Mouse (Mus musculus) midbrain, postnatal 0 days (tissue): ENCODE measurements around the gene Gm4846. TPM values are rescaled to one million over a fixed set of nuclear protein-coding genes. Genes with fewer than 3 reads are reported as not detected.

Experiments used
- ATAC-seq: fragments of 200-750 bp; cut with Nextera tagmentation; 2 replicates; pipeline ENCODE4 v1.8.0; 2017; ENCODE audit warnings: moderate number of reproducible peaks, mild to moderate bottlenecking, moderate TSS enrichment, moderate library complexity; ENCODE audit not compliant: low FRiP score
- DNase-seq: peaks from one replicate; pipeline ENCODE4 v3.0.0-alpha.2; 2015; ENCODE audit warnings: low spot score
- H3K27ac ChIP-seq: fragments of 300-500 bp; sonication (generic); 2 replicates; pipeline ENCODE4 v1.5.1; 2014; ENCODE audit warnings: low read depth, mild to moderate bottlenecking, low read length, mixed read lengths
- H3K27me3 ChIP-seq: fragments of 300-500 bp; sonication (generic); 2 replicates; pipeline ENCODE4 v1.6.1; 2014; ENCODE audit warnings: low read length, control low read depth, mixed read lengths; ENCODE audit not compliant: insufficient read depth
- H3K36me3 ChIP-seq: fragments of 300-500 bp; sonication (generic); 2 replicates; pipeline ENCODE4 v1.6.1; 2014; ENCODE audit warnings: low read length, control low read depth, mixed read lengths; ENCODE audit not compliant: insufficient read depth
- H3K4me1 ChIP-seq: fragments of 300-500 bp; sonication (generic); 2 replicates; pipeline ENCODE4 v1.6.1; 2014; ENCODE audit warnings: mild to moderate bottlenecking, control low read depth, antibody characterized with exemption, low read length, mixed read lengths; ENCODE audit not compliant: insufficient read depth
- H3K4me2 ChIP-seq: fragments of 300-500 bp; sonication (generic); 2 replicates; pipeline ENCODE4 v1.6.1; 2014; ENCODE audit warnings: low read depth, mild to moderate bottlenecking, low read length, mixed read lengths; ENCODE audit not compliant: poor library complexity, severe bottlenecking
- H3K4me3 ChIP-seq: fragments of 300-500 bp; sonication (generic); 2 replicates; pipeline ENCODE4 v1.5.1; 2014; ENCODE audit warnings: low read depth, mild to moderate bottlenecking, low read length, moderate library complexity
- H3K9ac ChIP-seq: fragments of 300-500 bp; sonication (generic); replicated peaks from 2 replicates; pipeline ENCODE4 v1.6.1; 2014; ENCODE audit warnings: mild to moderate bottlenecking, low read length, moderate library complexity, mixed read lengths; ENCODE audit not compliant: poor library complexity, severe bottlenecking
- H3K9me3 ChIP-seq: fragments of 300-500 bp; sonication (generic); 2 replicates; pipeline ENCODE4 v1.6.1; 2016; ENCODE audit warnings: low read length, control low read depth
- CTCF ChIP-seq: IDR thresholded peaks from 2 replicates; pipeline ENCODE4 v1.5.1; 2016; ENCODE audit warnings: antibody characterized with exemption, mild to moderate bottlenecking
- WGBS: fragments of 180-500 bp; shearing (Covaris S2); extraction: QIAGEN DNeasy Blood & Tissue Kit; methylation state at CpG from one replicate; pipeline ENCODE4 v1.1.7; 2014; 5-methylcytosine and 5-hydroxymethylcytosine counted together
- polyA plus RNA-seq: library from polyadenylated mRNA; unstranded; fragments of >200 nt; fragmentation: Nextera tagmentation; extraction: Ambion mirVana; gene quantifications from 2 replicates; pipeline ENCODE4 v1.2.1, GENCODE M21; 2015
- total RNA-seq: library from RNA; depleted of rRNA; stranded (reverse); fragments of >200 nt; gene quantifications from 2 replicates; pipeline ENCODE4 v1.2.3, GENCODE M21; 2014; rRNA removed

Gm4846 gene
- total and polyA plus RNA-seq, 2 experiments from 2014 or later, result not detected

DNA sequence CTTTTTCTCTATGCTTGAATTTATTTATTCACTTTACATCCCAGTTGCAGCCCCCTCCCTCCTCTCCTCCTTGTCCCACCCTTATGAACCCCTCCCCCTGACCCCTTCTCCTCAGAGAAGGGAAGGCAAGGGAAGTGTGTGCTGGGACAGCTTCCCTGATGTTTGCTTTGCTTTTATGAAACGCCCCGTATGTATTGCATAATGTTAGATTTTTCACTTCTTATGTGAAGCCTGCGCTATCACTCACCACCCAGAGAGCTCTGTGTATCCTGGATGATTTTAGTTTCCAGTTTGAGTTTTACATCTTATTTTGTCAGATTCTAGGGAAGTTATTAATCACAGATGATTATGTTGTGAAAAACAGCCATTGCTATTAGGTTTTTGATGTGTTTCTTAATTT, 30.2 kb downstream of the Gm4846 start:
- TF ChIP-seq CTCF, result no peak
- Histone ChIP-seq H3K4me2 (no peak overlapping the region), H3K4me1 (no peaks in the 10 kb centered on the region), H3K27ac (no peak overlapping the region), H3K9me3 (no peaks in the 10 kb centered on the region), H3K4me3 (no peak overlapping the region), H3K9ac (no peak overlapping the region), H3K36me3 (no peaks in the 10 kb centered on the region), H3K27me3 (no peaks in the 10 kb centered on the region)
- WGBS, result 88% methylated on average over 3 of the region's 3 CpGs
- DNase-seq, result no peak
- ATAC-seq, result no peak

DNA sequence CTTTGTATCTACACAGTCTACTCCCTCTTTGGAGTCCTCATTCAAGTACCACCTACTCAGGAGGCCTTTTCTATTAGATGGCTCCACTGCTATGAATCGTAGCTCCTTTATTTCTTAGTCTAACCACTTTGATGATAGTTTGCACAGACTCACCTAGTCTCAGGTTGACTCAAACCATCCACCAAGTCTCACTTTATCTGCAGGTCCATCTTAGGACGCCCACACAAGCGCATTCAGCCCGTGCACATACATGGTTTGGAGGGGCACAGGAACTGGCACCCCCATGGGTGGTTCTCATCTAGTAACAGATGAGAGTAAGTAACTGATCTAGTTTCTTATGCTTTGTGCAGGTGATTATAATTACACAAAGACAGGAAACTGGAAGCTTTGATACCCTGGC, 34.8 kb downstream of the Gm4846 start:
- no peaks in the 10 kb centered on the region for H3K9me3 ChIP-seq

DNA sequence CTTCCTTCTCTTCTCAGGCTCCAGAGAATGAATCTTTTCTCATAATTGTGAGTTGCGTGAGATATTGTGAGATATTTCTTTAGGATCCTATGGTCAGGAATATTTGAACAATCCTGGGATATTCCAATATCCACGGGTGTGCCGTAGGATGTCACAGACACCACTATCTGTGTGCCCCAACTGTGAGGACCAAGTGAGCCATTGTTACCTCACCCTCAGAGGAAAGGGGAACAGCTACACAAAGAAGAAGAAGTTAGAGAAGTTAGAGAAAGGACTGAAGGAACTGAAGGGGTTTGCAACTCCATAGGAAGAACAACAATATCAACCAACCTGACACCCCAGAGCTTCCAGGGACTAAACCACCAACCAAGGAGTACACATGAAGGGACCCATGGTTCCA, 55.4 kb downstream of the Gm4846 start:
- Histone ChIP-seq H3K4me2 (no peak overlapping the region), H3K27ac (no peak overlapping the region), H3K36me3 (no peaks in the 10 kb centered on the region), H3K4me1 (no peaks in the 10 kb centered on the region), H3K9me3 (no peaks in the 10 kb centered on the region), H3K9ac (no peak overlapping the region), H3K27me3 (no peaks in the 10 kb centered on the region), H3K4me3 (no peak overlapping the region)
- DNase-seq (no peak), ATAC-seq (no peak)
- no peak for TF ChIP-seq CTCF
- WGBS, result 97% methylated on average over 3 of the region's 3 CpGs

More for the DNA sequence above, 34.8 kb downstream of the Gm4846 start:
- H3K4me3 ChIP-seq, result no peak overlapping the region
- H3K9ac ChIP-seq, result no peak overlapping the region
- no peak overlapping the region for H3K27ac ChIP-seq
- no peaks in the 10 kb centered on the region for H3K4me1 ChIP-seq
- no peak for ATAC-seq
- H3K4me2 ChIP-seq, result no peak overlapping the region
- 90% methylated on average over 4 of the region's 4 CpGs for WGBS
- no peaks in the 10 kb centered on the region for H3K27me3 ChIP-seq
- H3K36me3 ChIP-seq, result no peaks in the 10 kb centered on the region
- TF ChIP-seq CTCF, result no peak
- DNase-seq, result no peak

DNA sequence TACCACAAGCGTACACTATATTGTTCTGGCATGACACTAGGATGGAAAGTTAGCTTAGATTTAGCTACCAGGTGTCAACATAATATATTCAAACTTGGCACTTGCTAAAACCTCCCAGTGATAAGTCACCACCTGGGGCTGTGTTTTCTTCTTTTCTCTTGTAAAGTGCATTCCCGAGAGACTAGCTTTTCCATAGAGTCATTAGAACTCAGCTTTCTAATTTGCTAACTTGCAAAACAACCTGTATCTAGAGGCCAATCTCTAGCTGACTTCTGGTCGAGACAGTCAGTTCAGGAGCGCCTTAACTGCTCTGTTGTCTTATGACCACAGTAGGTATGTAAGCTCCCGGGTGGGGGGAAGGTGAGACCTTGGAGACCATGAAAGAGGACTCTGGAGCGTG, 58.0 kb downstream of the Gm4846 start:
- DNase-seq (no peak), ATAC-seq (no peak)
- no peaks in the 10 kb centered on the region for H3K27me3 ChIP-seq
- 64% methylated on average over 6 of the region's 6 CpGs for WGBS
- no peaks in the 10 kb centered on the region for H3K36me3 ChIP-seq
- H3K27ac ChIP-seq, result no peak overlapping the region
- H3K9me3 ChIP-seq, result no peaks in the 10 kb centered on the region
- no peaks in the 10 kb centered on the region for H3K4me1 ChIP-seq
- no peak overlapping the region for H3K4me2 ChIP-seq
- H3K4me3 ChIP-seq, result no peak overlapping the region
- no peak for TF ChIP-seq CTCF
- H3K9ac ChIP-seq, result no peak overlapping the region

Other genes starting within 250 kb of the Gm4846 start
- gene Ildr2, start 243.4 kb downstream of the Gm4846 start, total RNA-seq, result 31.3 and 36.5 TPM in 2 replicates
- gene Ildr2, start 243.4 kb downstream of the Gm4846 start, polyA plus RNA-seq, result 5.7 and 7.1 TPM in 2 replicates
- gene Tada1, start 118.5 kb downstream of the Gm4846 start, total RNA-seq, result 57.1 and 65.9 TPM in 2 replicates
- gene Tada1, start 118.5 kb downstream of the Gm4846 start, polyA plus RNA-seq, result 64.7 and 69.1 TPM in 2 replicates
- 77.9 and 86.9 TPM in 2 replicates for gene Pogk, start 87.7 kb downstream of the Gm4846 start, total RNA-seq
- 20.1 and 22.0 TPM in 2 replicates for gene Pogk, start 87.7 kb downstream of the Gm4846 start, polyA plus RNA-seq
- gene Gm4847, start 150.1 kb upstream of the Gm4846 start, total RNA-seq, result not detected in 2 replicates
- not detected in 2 replicates for gene Gm4847, start 150.1 kb upstream of the Gm4846 start, polyA plus RNA-seq
- gene Fmo9, start 184.3 kb upstream of the Gm4846 start, total RNA-seq, result not detected in 2 replicates
- not detected in 2 replicates for gene Fmo9, start 184.3 kb upstream of the Gm4846 start, polyA plus RNA-seq